Mouse (Mus musculus) lung, embryonic 14.5 days (tissue): ENCODE data around the gene Capza3. TPM values are rescaled to one million over a fixed set of nuclear protein-coding genes. Genes with fewer than 3 reads are reported as not detected.
A peak's percentile ranks its signal among the peaks of the same experiment; 100 is the strongest.

Source experiments
- ATAC-seq: fragments of 200-750 bp; cut with Nextera tagmentation; 2 replicates; pipeline ENCODE4 v1.8.0; 2017; ENCODE audit warnings: mild to moderate bottlenecking, moderate TSS enrichment, moderate library complexity; ENCODE audit not compliant: insufficient read depth
- DNase-seq: peaks from one replicate; pipeline ENCODE4 v3.0.0-alpha.2; 2015
- H3K27ac ChIP-seq: fragments of 300-500 bp; sonication (generic); 2 replicates; pipeline ENCODE4 v1.5.1; 2014; ENCODE audit warnings: low read depth, mild to moderate bottlenecking, moderate library complexity
- H3K27me3 ChIP-seq: fragments of 300-500 bp; sonication (generic); 2 replicates; pipeline ENCODE4 v1.6.1; 2014; ENCODE audit warnings: low read length, control low read depth; ENCODE audit not compliant: insufficient read depth
- H3K36me3 ChIP-seq: fragments of 300-500 bp; sonication (generic); 2 replicates; pipeline ENCODE4 v1.6.1; 2014; ENCODE audit warnings: control low read depth; ENCODE audit not compliant: insufficient read depth
- H3K4me1 ChIP-seq: fragments of 300-500 bp; sonication (generic); 2 replicates; pipeline ENCODE4 v1.6.1; 2014; ENCODE audit warnings: antibody characterized with exemption, control low read depth; ENCODE audit not compliant: insufficient read depth
- H3K4me2 ChIP-seq: fragments of 300-500 bp; sonication (generic); 2 replicates; pipeline ENCODE4 v1.6.1; 2014; ENCODE audit warnings: mild to moderate bottlenecking
- H3K4me3 ChIP-seq: fragments of 300-500 bp; sonication (generic); 2 replicates; pipeline ENCODE4 v1.5.1; 2014; ENCODE audit warnings: low read depth, low read length
- H3K9ac ChIP-seq: fragments of 300-500 bp; sonication (generic); 2 replicates; pipeline ENCODE4 v1.6.1; 2014
- H3K9me3 ChIP-seq: fragments of 300-500 bp; sonication (generic); 2 replicates; pipeline ENCODE4 v1.6.1; 2016; ENCODE audit warnings: low read depth, low read length, control low read depth
- CTCF ChIP-seq: IDR thresholded peaks from 2 replicates; pipeline ENCODE4 v1.5.1; 2016; ENCODE audit warnings: antibody characterized with exemption, low read depth
- WGBS: fragments of 180-500 bp; shearing (Covaris S2); extraction: QIAGEN DNeasy Blood & Tissue Kit; methylation state at CpG from one replicate; pipeline ENCODE4 v1.1.7; 2014; 5-methylcytosine and 5-hydroxymethylcytosine counted together
- polyA plus RNA-seq: library from polyadenylated mRNA; unstranded; fragments of >200 nt; fragmentation: Nextera tagmentation; extraction: Ambion mirVana; gene quantifications from 2 replicates; pipeline ENCODE4 v1.2.1, GENCODE M21; 2014

Capza3 gene
- not detected in 2 replicates for polyA plus RNA-seq

DNA sequence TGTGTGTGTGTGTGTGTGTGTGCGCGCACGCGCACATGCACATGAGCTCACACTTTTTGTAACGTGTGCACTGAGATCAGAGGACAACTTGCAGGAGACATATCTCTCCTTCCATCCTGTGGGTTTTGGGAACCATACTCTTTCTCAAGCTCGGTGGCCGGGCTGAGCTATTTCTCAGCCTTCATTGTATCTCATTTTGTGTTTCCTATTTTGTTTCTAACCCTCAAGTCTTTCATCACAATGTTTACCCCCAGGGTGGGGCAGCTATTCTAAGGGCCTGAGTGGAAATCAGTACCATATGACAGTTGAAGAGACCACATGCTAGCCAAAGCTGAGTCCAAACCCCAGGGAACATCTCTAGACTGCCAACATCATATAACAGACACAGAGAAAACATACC, at the start of gene Capza3:
Capza3 (plus strand) TSS at position 301 of the 400 bp plus-strand sequence.
- H3K4me2 ChIP-seq, result no peak within 1 kb of the TSS
- no peak within 1 kb of the TSS for H3K4me3 ChIP-seq
- H3K27ac ChIP-seq, result no peak within 1 kb of the TSS
- no peaks in the 10 kb centered on the region for H3K36me3 ChIP-seq
- TF ChIP-seq CTCF, result no peak
- no peak within 1 kb of the TSS for H3K9ac ChIP-seq
- no peak for DNase-seq
- WGBS, result 89% methylated on average over 7 of the region's 7 CpGs
- no peak for ATAC-seq
- no peaks in the 10 kb centered on the region for H3K27me3 ChIP-seq
- H3K9me3 ChIP-seq, result no peaks in the 10 kb centered on the region
- no peaks in the 10 kb centered on the region for H3K4me1 ChIP-seq

DNA sequence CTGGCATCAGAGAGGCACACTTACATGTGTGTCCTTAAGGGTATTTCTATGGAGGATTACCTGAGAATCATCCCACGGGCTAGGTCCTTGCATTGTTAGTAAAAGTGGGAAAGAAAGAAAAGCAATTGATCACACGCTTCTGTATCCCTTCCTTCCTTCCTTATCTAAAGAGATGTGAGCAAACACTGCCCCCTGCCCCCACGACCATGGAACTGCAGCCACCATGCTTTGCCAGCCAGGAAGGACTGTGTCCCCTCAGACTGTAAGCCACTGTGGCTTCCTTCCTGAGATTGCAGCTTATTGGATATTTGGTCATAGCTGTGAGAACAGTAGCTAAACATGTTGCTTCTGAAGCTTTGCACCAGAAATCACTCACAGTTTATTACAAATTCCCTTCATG, 35.9 kb upstream of the Capza3 start:
- Histone ChIP-seq H3K4me3 (no peak overlapping the region), H3K27ac (no peak overlapping the region), H3K9me3 (no peaks in the 10 kb centered on the region), H3K4me2 (no peak overlapping the region), H3K4me1 (no peaks in the 10 kb centered on the region), H3K36me3 (no peaks in the 10 kb centered on the region), H3K27me3 (no peaks in the 10 kb centered on the region), H3K9ac (no peak overlapping the region)
- no peak for ATAC-seq
- WGBS, result 76% methylated on average over 3 of the region's 3 CpGs
- no peak for TF ChIP-seq CTCF
- no peak for DNase-seq

DNA sequence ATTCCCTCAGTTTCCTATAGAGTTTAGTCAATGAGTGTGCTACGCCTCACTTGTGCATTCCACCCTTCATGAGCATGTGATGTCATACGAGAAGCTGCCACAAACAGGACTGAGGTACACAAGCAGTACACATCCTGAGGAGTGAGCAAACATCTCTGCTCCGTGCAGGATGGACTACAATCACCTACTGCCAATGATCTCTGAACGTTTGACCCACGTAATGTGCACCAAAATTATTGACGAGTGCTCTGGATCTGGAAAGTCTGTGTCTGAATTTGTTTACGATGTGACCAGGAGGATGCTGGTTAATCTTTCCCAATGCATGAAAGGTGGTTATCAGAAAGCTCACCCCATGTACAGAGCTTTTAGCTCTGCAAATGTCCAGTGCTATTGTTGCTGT, 16.6 kb upstream of the Capza3 start:
- Histone ChIP-seq H3K4me3 (no peak overlapping the region), H3K9me3 (no peaks in the 10 kb centered on the region), H3K4me2 (no peak overlapping the region), H3K9ac (no peak overlapping the region), H3K27ac (no peak overlapping the region), H3K27me3 (no peaks in the 10 kb centered on the region), H3K36me3 (no peaks in the 10 kb centered on the region), H3K4me1 (no peaks in the 10 kb centered on the region)
- no peak for ATAC-seq
- WGBS, result 71% methylated on average over 7 of the region's 7 CpGs
- no peak for TF ChIP-seq CTCF
- DNase-seq, result no peak

DNA sequence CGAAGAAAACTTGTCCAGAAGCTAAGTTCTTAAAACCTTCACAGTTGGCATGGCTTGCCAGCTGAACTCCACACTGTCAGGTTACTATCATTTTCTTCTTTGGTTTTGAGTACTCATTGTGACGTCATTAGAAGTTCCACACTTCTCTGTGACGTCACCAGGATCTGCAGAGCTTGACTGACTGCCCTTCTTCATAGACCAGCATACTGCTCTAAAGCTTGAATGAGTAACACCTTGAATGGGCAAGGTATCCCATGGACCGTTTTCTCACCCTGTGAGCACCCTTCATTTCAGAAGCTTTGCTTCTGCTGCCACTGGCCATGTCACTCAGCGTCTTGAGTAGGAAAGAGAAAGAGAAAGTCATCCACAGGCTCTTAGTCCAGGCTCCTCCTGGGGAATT, 305 bp downstream of the Capza3 start, which contains the start of gene Plcz1:
Plcz1 (minus strand) TSS at position 101 of the 400 bp plus-strand sequence.
- H3K9ac ChIP-seq, result no peak within 1 kb of the TSS
- no peaks in the 10 kb centered on the region for H3K36me3 ChIP-seq
- no peaks in the 10 kb centered on the region for H3K9me3 ChIP-seq
- no peak within 1 kb of the TSS for H3K27ac ChIP-seq
- H3K27me3 ChIP-seq, result no peaks in the 10 kb centered on the region
- no peaks in the 10 kb centered on the region for H3K4me1 ChIP-seq
- no peak for TF ChIP-seq CTCF
- no peak within 1 kb of the TSS for H3K4me3 ChIP-seq
- 94% methylated on average over 5 of the region's 5 CpGs for WGBS
- DNase-seq (no peak), ATAC-seq (no peak)
- no peak within 1 kb of the TSS for H3K4me2 ChIP-seq

DNA sequence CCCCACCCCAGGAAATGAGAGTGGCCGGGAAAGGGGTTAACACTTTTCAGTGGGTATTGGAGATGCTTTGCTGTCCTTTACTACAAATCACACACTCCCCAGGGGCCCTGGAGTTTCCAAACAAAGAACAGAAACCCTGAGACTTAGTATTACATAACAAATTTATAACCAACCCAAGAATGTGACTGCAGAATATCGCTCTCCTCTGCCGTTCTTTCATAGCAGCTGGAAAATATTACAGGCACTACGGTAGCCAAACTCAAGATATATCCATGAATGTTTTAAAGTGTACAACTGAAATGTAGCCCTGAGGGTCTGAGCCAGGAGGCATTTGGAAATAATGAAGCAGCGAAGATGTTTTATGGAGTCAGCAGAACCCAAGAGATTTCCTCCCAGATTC, 10.4 kb downstream of the Capza3 start:
- Histone ChIP-seq H3K4me2 (no peak overlapping the region), H3K4me1 (no peaks in the 10 kb centered on the region), H3K27ac (peak overlapping the region; percentile 76), H3K9me3 (0 out of 2 replicates have a peak, but pooled peaks cover 3% of the 10 kb centered on the region), H3K9ac (no peak overlapping the region), H3K27me3 (no peaks in the 10 kb centered on the region), H3K4me3 (no peak overlapping the region), H3K36me3 (no peaks in the 10 kb centered on the region)
- DNase-seq (peak; percentile 86), ATAC-seq (peak; percentile 91)
- 29% methylated on average over 5 of the region's 5 CpGs for WGBS
- no peak for TF ChIP-seq CTCF

DNA sequence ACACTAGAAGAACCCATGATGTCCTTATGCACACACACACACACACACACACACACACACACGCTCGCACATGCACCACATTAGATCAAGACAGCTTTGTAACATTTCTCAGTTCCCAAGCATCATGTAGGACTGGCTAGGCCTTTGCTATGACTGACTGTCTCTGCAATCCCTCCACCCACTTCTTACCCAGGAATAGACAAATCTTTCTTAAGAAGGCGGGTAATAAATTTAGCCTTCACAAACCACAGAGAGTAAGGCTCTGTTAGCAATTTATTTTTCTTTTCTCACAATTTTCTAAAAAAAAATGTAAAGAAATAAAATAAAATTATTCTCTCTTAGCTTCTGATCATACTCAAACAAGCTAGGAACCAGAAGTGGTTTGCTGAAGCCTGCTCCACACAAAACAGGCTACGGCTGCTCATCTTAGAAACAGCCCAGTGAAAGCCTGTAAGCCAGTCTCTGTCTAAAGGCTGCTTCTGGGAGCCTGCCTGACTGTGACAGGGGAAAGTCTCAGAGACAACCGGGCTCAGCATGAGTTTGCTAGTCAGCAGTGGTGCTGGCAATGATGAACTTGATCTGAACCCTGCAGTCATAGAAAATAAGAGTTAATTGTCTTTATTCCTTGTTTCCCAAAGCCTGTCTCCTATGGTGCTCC, 13.3 kb downstream of the Capza3 start:
- H3K4me2 ChIP-seq, result no peak overlapping the region
- DNase-seq, result no peak
- TF ChIP-seq CTCF, result no peak
- no peak overlapping the region for H3K4me3 ChIP-seq
- H3K27me3 ChIP-seq, result no peaks in the 10 kb centered on the region
- H3K27ac ChIP-seq, result no peak overlapping the region
- no peaks in the 10 kb centered on the region for H3K36me3 ChIP-seq
- 0 out of 2 replicates have a peak, but pooled peaks cover 3% of the 10 kb centered on the region for H3K9me3 ChIP-seq
- no peaks in the 10 kb centered on the region for H3K4me1 ChIP-seq
- WGBS, result 71% methylated on average over 5 of the region's 5 CpGs
- no peak for ATAC-seq
- H3K9ac ChIP-seq, result no peak overlapping the region

DNA sequence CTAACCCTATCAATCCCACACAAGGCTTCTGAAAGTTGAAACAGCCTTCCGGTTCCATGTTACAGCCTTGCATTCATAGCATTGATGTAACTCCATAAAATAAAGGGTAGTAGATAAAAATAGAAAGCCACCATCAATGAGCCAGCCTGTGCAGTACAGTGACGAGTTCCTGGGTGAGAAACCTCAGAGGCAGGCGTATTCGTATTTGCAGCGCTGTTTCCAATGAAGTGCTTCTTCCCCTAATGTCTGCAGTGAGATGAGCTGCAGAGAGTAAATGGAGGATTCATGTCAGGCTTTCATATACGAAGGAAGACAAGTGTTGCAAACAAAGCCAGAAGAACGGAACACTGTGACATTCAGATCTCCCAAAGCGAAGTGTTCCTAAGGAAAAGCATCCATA, 28.1 kb downstream of the Capza3 start:
- Histone ChIP-seq H3K4me1 (no peaks in the 10 kb centered on the region), H3K27ac (no peak overlapping the region), H3K36me3 (no peaks in the 10 kb centered on the region), H3K4me2 (no peak overlapping the region), H3K27me3 (no peaks in the 10 kb centered on the region), H3K4me3 (no peak overlapping the region), H3K9ac (no peak overlapping the region), H3K9me3 (no peaks in the 10 kb centered on the region)
- ATAC-seq (no peak), DNase-seq (no peak)
- 71% methylated on average over 8 of the region's 8 CpGs for WGBS
- no peak for TF ChIP-seq CTCF
